Mouse (Mus musculus): ENCODE results near the gene Acsbg1. TPM values are rescaled to one million over a fixed set of nuclear protein-coding genes. Genes with fewer than 3 reads are reported as not detected.

The Acsbg1 gene
- polyA plus RNA-seq, 1 experiment from 2014 or later: 23.0 TPM

DNA sequence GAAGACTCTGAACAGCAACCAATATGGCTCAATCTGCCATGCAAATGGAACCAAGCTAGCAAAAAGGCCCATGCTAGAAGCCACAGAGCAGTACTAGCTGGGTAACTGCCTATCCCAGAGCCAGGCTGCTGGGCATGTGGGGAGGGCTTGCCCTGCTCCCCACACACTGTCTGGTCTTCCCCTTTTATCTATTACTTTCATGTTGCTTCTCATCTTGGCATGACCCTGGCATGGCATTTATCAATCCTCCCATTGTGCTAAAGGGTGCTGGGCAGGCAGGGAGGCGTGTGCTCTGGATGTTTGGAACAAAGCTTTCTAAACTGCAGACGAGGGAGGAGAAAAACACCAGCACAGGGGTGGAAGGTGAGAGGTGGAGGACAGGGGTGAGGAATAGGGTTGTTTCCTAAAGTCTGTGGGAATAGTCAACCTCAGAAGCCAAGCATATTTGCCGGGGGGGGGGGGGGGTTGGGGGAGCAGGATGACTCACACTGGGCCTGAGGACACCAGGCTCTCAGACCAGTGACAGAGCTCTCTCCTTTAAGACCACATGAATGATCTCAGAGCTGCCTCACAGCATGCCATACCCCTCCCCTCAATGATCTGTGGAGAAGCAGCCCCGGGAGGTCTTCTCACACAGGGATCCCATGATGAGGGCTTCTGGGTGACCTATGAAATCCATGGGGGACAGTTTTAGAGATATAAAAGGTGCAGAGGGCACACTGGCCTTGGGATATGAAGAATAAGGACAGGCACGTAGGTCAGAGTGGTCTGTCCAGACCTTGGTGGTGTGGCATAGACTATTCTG is 24.0 kb downstream of the Acsbg1 start:
- no peak overlapping the region for H3K4me3 ChIP-seq
- no peaks in the 10 kb centered on the region for H3K9me3 ChIP-seq
- no peaks in the 10 kb centered on the region for H3K4me1 ChIP-seq
- H3K27me3 ChIP-seq: no peaks in the 10 kb centered on the region
- no peak for ATAC-seq (replicated peaks)
- no peak overlapping the region for H3K4me2 ChIP-seq (replicated peaks)
- no peaks in the 10 kb centered on the region for H3K36me3 ChIP-seq
- 65% methylated on average over 5 of the region's 5 CpGs for WGBS
- H3K9ac ChIP-seq (replicated peaks): no peak overlapping the region
- H3K27ac ChIP-seq (replicated peaks): no peak overlapping the region

- no peaks in the 10 kb centered on the region for H3K27me3 ChIP-seq
- 90% methylated on average over 2 of the region's 2 CpGs for WGBS
- H3K9me3 ChIP-seq: no peaks in the 10 kb centered on the region
- H3K4me2 ChIP-seq (replicated peaks): no peak overlapping the region
- H3K36me3 ChIP-seq: no peaks in the 10 kb centered on the region
- no peak overlapping the region for H3K27ac ChIP-seq (replicated peaks)
- no peak for ATAC-seq (replicated peaks)
- H3K4me1 ChIP-seq: no peaks in the 10 kb centered on the region
- H3K9ac ChIP-seq (replicated peaks): no peak overlapping the region
- no peak overlapping the region for H3K4me3 ChIP-seq
Measured at GRCm38 (mm10) chr9:54633401-54633800, 28.3 kb downstream of the Acsbg1 start.

GRCm38 (mm10) chr9:54630905-54631304 is 30.8 kb downstream of the Acsbg1 start:
- no peak overlapping the region for H3K9ac ChIP-seq (replicated peaks)
- no peak overlapping the region for H3K27ac ChIP-seq (replicated peaks)
- H3K4me3 ChIP-seq: no peak overlapping the region
- no peak for ATAC-seq (replicated peaks)
- H3K36me3 ChIP-seq: no peaks in the 10 kb centered on the region
- no peaks in the 10 kb centered on the region for H3K9me3 ChIP-seq
- H3K4me1 ChIP-seq: no peaks in the 10 kb centered on the region
- H3K4me2 ChIP-seq (replicated peaks): no peak overlapping the region
- no peaks in the 10 kb centered on the region for H3K27me3 ChIP-seq

GRCm38 (mm10) chr9:54629613-54630261 is 31.9 kb downstream of the Acsbg1 start:
- H3K27ac ChIP-seq (replicated peaks): no peak overlapping the region
- no peaks in the 10 kb centered on the region for H3K36me3 ChIP-seq
- no peak for ATAC-seq (replicated peaks)
- H3K4me2 ChIP-seq (replicated peaks): no peak overlapping the region
- H3K9ac ChIP-seq (replicated peaks): no peak overlapping the region
- no peaks in the 10 kb centered on the region for H3K9me3 ChIP-seq
- WGBS: 72% methylated on average over 5 of the region's 5 CpGs
- no peak overlapping the region for H3K4me3 ChIP-seq
- no peaks in the 10 kb centered on the region for H3K4me1 ChIP-seq
- no peaks in the 10 kb centered on the region for H3K27me3 ChIP-seq

- no peak overlapping the region for H3K27ac ChIP-seq (replicated peaks)
- no peak for ATAC-seq (replicated peaks)
- no peak overlapping the region for H3K9ac ChIP-seq (replicated peaks)
- H3K36me3 ChIP-seq: no peaks in the 10 kb centered on the region
- H3K27me3 ChIP-seq: no peaks in the 10 kb centered on the region
- WGBS: 79% methylated on average over 4 of the region's 4 CpGs
- H3K9me3 ChIP-seq: no peaks in the 10 kb centered on the region
- no peak overlapping the region for H3K4me2 ChIP-seq (replicated peaks)
- no peaks in the 10 kb centered on the region for H3K4me1 ChIP-seq
- no peak overlapping the region for H3K4me3 ChIP-seq
Measured at GRCm38 (mm10) chr9:54628752-54629151, 32.9 kb downstream of the Acsbg1 start.

GRCm38 (mm10) chr9:54627240-54627639 is 34.4 kb downstream of the Acsbg1 start:
- Histone ChIP-seq H3K4me3 (no peak overlapping the region), H3K9me3 (no peaks in the 10 kb centered on the region), H3K4me2 (replicated peaks) (no peak overlapping the region), H3K9ac (replicated peaks) (no peak overlapping the region), H3K27ac (replicated peaks) (no peak overlapping the region), H3K27me3 (no peaks in the 10 kb centered on the region), H3K36me3 (no peaks in the 10 kb centered on the region), H3K4me1 (no peaks in the 10 kb centered on the region)
- ATAC-seq (replicated peaks): no peak
- 96% methylated on average over 5 of the region's 5 CpGs for WGBS

GRCm38 (mm10) chr9:54614182-54614850 is 47.4 kb downstream of the Acsbg1 start:
- H3K36me3 ChIP-seq: no peaks in the 10 kb centered on the region
- H3K27ac ChIP-seq (replicated peaks): no peak overlapping the region
- H3K9ac ChIP-seq (replicated peaks): no peak overlapping the region
- no peaks in the 10 kb centered on the region for H3K9me3 ChIP-seq
- 76% methylated on average over 13 of the region's 13 CpGs for WGBS
- H3K4me2 ChIP-seq (replicated peaks): no peak overlapping the region
- no peaks in the 10 kb centered on the region for H3K4me1 ChIP-seq
- no peaks in the 10 kb centered on the region for H3K27me3 ChIP-seq
- H3K4me3 ChIP-seq: no peak overlapping the region
- peak; percentile 73; the same call in 1 of the 2 replicates for ATAC-seq (replicated peaks)

- Histone ChIP-seq H3K9ac (replicated peaks) (no peak overlapping the region), H3K4me1 (no peaks in the 10 kb centered on the region), H3K36me3 (no peaks in the 10 kb centered on the region), H3K4me2 (replicated peaks) (no peak overlapping the region), H3K27me3 (no peaks in the 10 kb centered on the region), H3K9me3 (no peaks in the 10 kb centered on the region), H3K27ac (replicated peaks) (no peak overlapping the region), H3K4me3 (no peak overlapping the region)
- no peak for ATAC-seq (replicated peaks)
- WGBS: 79% methylated on average over 5 of the region's 5 CpGs
Measured at GRCm38 (mm10) chr9:54612781-54613191, 48.9 kb downstream of the Acsbg1 start.

DNA sequence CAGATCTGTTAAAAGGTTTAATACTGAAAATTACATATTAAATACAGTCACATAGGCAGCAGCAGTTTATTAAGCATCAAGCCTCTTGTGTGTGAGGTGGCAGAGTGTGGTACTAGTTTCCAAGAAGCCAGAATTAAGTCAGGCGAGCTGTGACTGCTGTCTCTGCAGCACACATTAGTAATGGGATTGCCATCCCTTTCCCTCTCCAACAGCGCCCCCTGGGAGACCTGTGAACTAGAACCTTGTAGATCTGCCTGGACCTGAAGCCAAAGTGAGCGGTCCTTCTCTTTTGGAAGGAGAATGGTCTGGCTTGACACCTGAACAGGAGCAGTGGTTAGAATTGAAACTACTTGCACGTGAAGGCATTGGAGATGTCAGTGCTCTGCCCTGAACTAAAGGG is 56.8 kb downstream of the Acsbg1 start:
- Histone ChIP-seq H3K4me3 (no peak overlapping the region), H3K36me3 (peaks cover 42% of the 10 kb centered on the region), H3K9me3 (no peaks in the 10 kb centered on the region), H3K4me1 (no peaks in the 10 kb centered on the region), H3K4me2 (replicated peaks) (no peak overlapping the region), H3K27ac (replicated peaks) (no peak overlapping the region), H3K27me3 (no peaks in the 10 kb centered on the region), H3K9ac (replicated peaks) (no peak overlapping the region)
- ATAC-seq (replicated peaks): no peak
- WGBS: 63% methylated on average over 4 of the region's 4 CpGs

DNA sequence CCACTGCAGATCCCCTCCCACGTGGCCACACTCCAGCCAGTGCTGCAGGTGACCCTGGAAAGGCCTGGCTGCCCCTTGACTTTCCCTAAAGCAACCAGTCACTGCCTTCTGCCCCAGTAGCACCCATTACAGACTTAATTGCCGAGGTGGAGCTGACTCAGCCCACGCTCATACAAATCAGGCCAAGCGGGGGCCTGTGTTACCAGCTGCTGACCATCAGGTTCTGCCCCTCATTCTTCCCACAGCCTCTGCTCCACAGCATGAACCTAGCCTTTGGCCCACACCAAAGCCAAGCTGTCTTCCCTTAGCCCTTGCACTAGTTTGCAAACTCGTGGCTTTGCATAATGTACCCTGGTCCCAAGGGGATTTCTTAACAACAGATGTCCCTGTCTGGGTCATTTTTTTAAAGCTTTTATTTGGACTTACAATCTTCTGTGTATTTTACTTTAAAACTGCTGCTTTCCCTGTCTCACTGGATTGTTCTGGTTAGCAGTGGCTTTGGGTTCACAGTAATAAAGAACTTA is 57.5 kb downstream of the Acsbg1 start:
- no peaks in the 10 kb centered on the region for H3K27me3 ChIP-seq
- WGBS: 86% methylated on average over 5 of the region's 5 CpGs
- H3K36me3 ChIP-seq: peaks cover 49% of the 10 kb centered on the region
- no peak overlapping the region for H3K4me3 ChIP-seq
- no peak for ATAC-seq (replicated peaks)
- H3K4me1 ChIP-seq: no peaks in the 10 kb centered on the region
- H3K27ac ChIP-seq (replicated peaks): no peak overlapping the region
- no peaks in the 10 kb centered on the region for H3K9me3 ChIP-seq
- no peak overlapping the region for H3K9ac ChIP-seq (replicated peaks)
- no peak overlapping the region for H3K4me2 ChIP-seq (replicated peaks)

DNA sequence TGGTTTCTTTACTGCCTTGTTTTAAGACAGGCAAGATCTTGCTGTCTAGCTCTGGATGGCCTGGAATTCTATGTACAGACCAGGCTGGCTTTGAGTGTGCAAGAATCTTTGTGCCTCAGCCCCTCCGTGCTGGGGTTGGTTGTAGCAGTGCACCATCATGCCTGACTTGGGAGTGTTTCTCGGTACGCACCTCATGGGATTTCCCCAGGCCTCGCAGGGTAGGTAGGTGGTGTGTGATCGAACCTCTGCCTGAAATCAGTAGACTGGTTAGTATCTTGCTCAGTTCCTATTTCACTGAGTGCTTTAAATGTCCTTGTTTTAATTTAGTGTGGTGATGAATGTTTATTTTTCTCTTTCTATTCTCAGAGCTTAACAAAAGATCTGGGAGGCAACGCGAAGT is 58.8 kb downstream of the Acsbg1 start:
- H3K36me3 ChIP-seq: peaks cover 60% of the 10 kb centered on the region
- 60% methylated on average over 7 of the region's 7 CpGs for WGBS
- ATAC-seq (replicated peaks): no peak

DNA sequence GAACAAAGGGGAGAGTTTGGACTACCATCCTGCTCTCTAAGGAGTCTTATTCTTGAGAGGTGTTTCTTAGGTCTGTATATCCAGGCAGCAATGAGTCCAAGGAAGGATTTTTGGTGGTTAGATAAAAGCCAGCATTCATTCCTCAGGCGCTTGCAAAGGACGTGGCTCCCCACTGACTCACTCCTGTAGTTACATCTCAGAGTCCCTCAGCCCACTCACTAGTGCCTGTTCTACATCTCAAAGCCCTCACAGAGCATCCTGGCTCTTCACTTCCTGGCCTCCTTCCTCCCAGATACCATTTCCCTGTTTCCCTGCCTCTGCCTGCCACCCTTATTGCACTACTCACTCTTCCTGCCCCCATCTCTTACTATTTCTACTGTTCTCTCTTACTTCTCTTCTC is 59.3 kb downstream of the Acsbg1 start:
- H3K9ac ChIP-seq (replicated peaks): no peak overlapping the region
- H3K4me2 ChIP-seq (replicated peaks): no peak overlapping the region
- H3K27me3 ChIP-seq: no peaks in the 10 kb centered on the region
- H3K27ac ChIP-seq (replicated peaks): no peak overlapping the region
- peaks cover 66% of the 10 kb centered on the region for H3K36me3 ChIP-seq
- no peaks in the 10 kb centered on the region for H3K4me1 ChIP-seq
- WGBS: 80% methylated on average over 2 of the region's 2 CpGs
- H3K4me3 ChIP-seq: no peak overlapping the region
- ATAC-seq (replicated peaks): no peak
- no peaks in the 10 kb centered on the region for H3K9me3 ChIP-seq

More for the DNA sequence above, 58.8 kb downstream of the Acsbg1 start:
- Histone ChIP-seq H3K4me1 (no peaks in the 10 kb centered on the region), H3K4me3 (no peak overlapping the region), H3K27ac (replicated peaks) (no peak overlapping the region), H3K4me2 (replicated peaks) (no peak overlapping the region), H3K9ac (replicated peaks) (no peak overlapping the region), H3K27me3 (no peaks in the 10 kb centered on the region), H3K9me3 (no peaks in the 10 kb centered on the region)

Measured in forebrain, embryonic 15.5 days (tissue).